Mouse (Mus musculus) heart, embryonic 11.5 days (tissue): ENCODE measurements around the gene Capzb. TPM values are rescaled to one million over a fixed set of nuclear protein-coding genes. Genes with fewer than 3 reads are reported as not detected.

Experiments used
- ATAC-seq: fragments of 200-750 bp; cut with Nextera tagmentation; replicated peaks from 2 replicates; pipeline ENCODE4 v1.8.0; 2017; ENCODE audit warnings: moderate library complexity; ENCODE audit not compliant: insufficient number of reproducible peaks, low FRiP score, low TSS enrichment
- H3K27ac ChIP-seq: fragments of 300-500 bp; sonication (generic); 2 replicates; pipeline ENCODE4 v1.5.1; 2014; ENCODE audit warnings: mild to moderate bottlenecking, low read depth, low read length
- H3K27me3 ChIP-seq: fragments of 300-500 bp; sonication (generic); 2 replicates; pipeline ENCODE4 v1.6.1; 2014; ENCODE audit warnings: mild to moderate bottlenecking, low read length, mixed read lengths; ENCODE audit not compliant: control insufficient read depth, insufficient read depth
- H3K36me3 ChIP-seq: fragments of 300-500 bp; sonication (generic); 2 replicates; pipeline ENCODE4 v1.6.1; 2014; ENCODE audit warnings: mild to moderate bottlenecking, low read length, moderate library complexity, mixed read lengths; ENCODE audit not compliant: control insufficient read depth, insufficient read depth
- H3K4me1 ChIP-seq: fragments of 300-500 bp; sonication (generic); 2 replicates; pipeline ENCODE4 v1.6.1; 2014; ENCODE audit warnings: low read length; ENCODE audit not compliant: control insufficient read depth, insufficient read depth
- H3K4me2 ChIP-seq: fragments of 300-500 bp; sonication (generic); 2 replicates; pipeline ENCODE4 v1.6.1; 2014; ENCODE audit warnings: mild to moderate bottlenecking, moderate library complexity
- H3K4me3 ChIP-seq: fragments of 300-500 bp; sonication (generic); 2 replicates; pipeline ENCODE4 v1.5.1; 2014; ENCODE audit warnings: low read depth, low read length
- H3K9ac ChIP-seq: fragments of 300-500 bp; sonication (generic); 2 replicates; pipeline ENCODE4 v1.6.1; 2014; ENCODE audit warnings: mild to moderate bottlenecking, low read depth, low read length, moderate library complexity
- H3K9me3 ChIP-seq: fragments of 300-500 bp; sonication (generic); replicated peaks from 2 replicates; pipeline ENCODE4 v1.6.1; 2016; ENCODE audit warnings: low read length; ENCODE audit not compliant: control insufficient read depth
- WGBS: fragments of 180-500 bp; shearing (Covaris S2); extraction: QIAGEN DNeasy Blood & Tissue Kit; methylation state at CpG from one replicate; pipeline ENCODE4 v1.1.7; 2014; ENCODE audit not compliant: insufficient replicate concordance; 5-methylcytosine and 5-hydroxymethylcytosine counted together
- polyA plus RNA-seq: library from polyadenylated mRNA; unstranded; fragments of >200 nt; fragmentation: Nextera tagmentation; extraction: Ambion mirVana; gene quantifications from 2 replicates; pipeline ENCODE4 v1.2.1, GENCODE M21; 2014

The Capzb gene
- polyA plus RNA-seq, 1 experiment from 2014 or later, result 319 TPM

GRCm38 (mm10) chr4:139297566-139297965 lies 104.9 kb downstream of the Capzb start:
- Histone ChIP-seq H3K4me2 (no peak overlapping the region), H3K36me3 (0 out of 2 replicates have a peak, but pooled peaks cover 2% of the 10 kb centered on the region), H3K27me3 (no peaks in the 10 kb centered on the region), H3K27ac (no peak overlapping the region), H3K9me3 (no peaks in the 10 kb centered on the region), H3K9ac (no peak overlapping the region), H3K4me3 (no peak overlapping the region), H3K4me1 (no peaks in the 10 kb centered on the region)
- ATAC-seq, result no peak
- whole genome bisulfite sequencing, result 88% methylated on average over 4 of the region's 4 CpGs

GRCm38 (mm10) chr4:139298671-139299366 lies 106.1 kb downstream of the Capzb start:
- 81% methylated on average over 12 of the region's 12 CpGs for WGBS
- H3K9me3 ChIP-seq, result no peaks in the 10 kb centered on the region
- no peak for ATAC-seq

GRCm38 (mm10) chr4:139301780-139302179 lies 109.1 kb downstream of the Capzb start:
- H3K4me2 ChIP-seq, result no peak overlapping the region
- 88% methylated on average over 8 of the region's 8 CpGs for WGBS
- H3K36me3 ChIP-seq, result peaks cover 2% of the 10 kb centered on the region; the same call in 1 of the 2 replicates
- no peaks in the 10 kb centered on the region for H3K4me1 ChIP-seq
- no peak for ATAC-seq
- no peak overlapping the region for H3K4me3 ChIP-seq
- no peak overlapping the region for H3K9ac ChIP-seq
- H3K27me3 ChIP-seq, result no peaks in the 10 kb centered on the region
- no peaks in the 10 kb centered on the region for H3K9me3 ChIP-seq
- no peak overlapping the region for H3K27ac ChIP-seq

More at GRCm38 (mm10) chr4:139298671-139299366, 106.1 kb downstream of the Capzb start:
- H3K27ac ChIP-seq, result no peak overlapping the region
- no peak overlapping the region for H3K9ac ChIP-seq
- H3K27me3 ChIP-seq, result no peaks in the 10 kb centered on the region
- H3K4me1 ChIP-seq, result no peaks in the 10 kb centered on the region
- H3K36me3 ChIP-seq, result 0 out of 2 replicates have a peak, but pooled peaks cover 2% of the 10 kb centered on the region
- no peak overlapping the region for H3K4me3 ChIP-seq
- no peak overlapping the region for H3K4me2 ChIP-seq

GRCm38 (mm10) chr4:139302241-139302640 lies 109.5 kb downstream of the Capzb start:
- no peak overlapping the region for H3K4me2 ChIP-seq
- peaks cover 2% of the 10 kb centered on the region; the same call in 1 of the 2 replicates for H3K36me3 ChIP-seq
- H3K27me3 ChIP-seq, result no peaks in the 10 kb centered on the region
- no peak overlapping the region for H3K27ac ChIP-seq
- no peak overlapping the region for H3K4me3 ChIP-seq
- no peak for ATAC-seq
- WGBS, result 47% methylated on average over 5 of the region's 5 CpGs
- H3K4me1 ChIP-seq, result no peaks in the 10 kb centered on the region
- no peaks in the 10 kb centered on the region for H3K9me3 ChIP-seq
- H3K9ac ChIP-seq, result no peak overlapping the region

- no peak overlapping the region for H3K27ac ChIP-seq
- H3K9me3 ChIP-seq, result no peaks in the 10 kb centered on the region
- no peaks in the 10 kb centered on the region for H3K27me3 ChIP-seq
- WGBS, result 87% methylated on average over 3 of the region's 3 CpGs
- ATAC-seq, result no peak
- no peak overlapping the region for H3K9ac ChIP-seq
- H3K4me1 ChIP-seq, result peaks cover 5% of the 10 kb centered on the region
- no peak overlapping the region for H3K4me3 ChIP-seq
- H3K4me2 ChIP-seq, result no peak overlapping the region
- peaks cover 2% of the 10 kb centered on the region; the same call in 1 of the 2 replicates for H3K36me3 ChIP-seq
Measured at GRCm38 (mm10) chr4:139305521-139305920, 112.8 kb downstream of the Capzb start.

GRCm38 (mm10) chr4:139307916-139308315 lies 115.2 kb downstream of the Capzb start:
- Histone ChIP-seq H3K27me3 (no peaks in the 10 kb centered on the region), H3K9ac (no peak overlapping the region), H3K4me2 (no peak overlapping the region), H3K27ac (no peak overlapping the region), H3K9me3 (no peaks in the 10 kb centered on the region), H3K4me1 (peaks cover 11% of the 10 kb centered on the region), H3K4me3 (no peak overlapping the region), H3K36me3 (no peaks in the 10 kb centered on the region; the same call in 1 of the 2 replicates)
- WGBS, result 80% methylated on average over 5 of the region's 5 CpGs
- no peak for ATAC-seq

- peaks cover 11% of the 10 kb centered on the region for H3K4me1 ChIP-seq
- WGBS, result 21% methylated on average over 6 of the region's 6 CpGs
- H3K4me3 ChIP-seq, result peak overlapping the region; percentile 76
- H3K27ac ChIP-seq, result no peak overlapping the region
- H3K9me3 ChIP-seq, result no peaks in the 10 kb centered on the region
- peak overlapping the region; percentile 88 for H3K9ac ChIP-seq
- no peak for ATAC-seq
- H3K4me2 ChIP-seq, result peak overlapping the region; percentile 87
- H3K27me3 ChIP-seq, result no peaks in the 10 kb centered on the region
- peaks cover 2% of the 10 kb centered on the region for H3K36me3 ChIP-seq
Measured at GRCm38 (mm10) chr4:139309651-139310050, 117.0 kb downstream of the Capzb start.

GRCm38 (mm10) chr4:139310171-139310898 lies 117.6 kb downstream of the Capzb start, which contains the start of the genes Pqlc2 and Akr7a5:
TSS of gene Pqlc2 (minus strand) at chr4:139310708.
TSS of gene Akr7a5 (plus strand) at chr4:139310744.
- Histone ChIP-seq H3K4me3 (peak within 1 kb of the TSS; percentile 76), H3K9ac (peak within 1 kb of the TSS; percentile 88), H3K4me1 (peaks cover 11% of the 10 kb centered on the region), H3K27ac (peak within 1 kb of the TSS; percentile 31; the same call in 1 of the 2 replicates), H3K27me3 (no peaks in the 10 kb centered on the region), H3K36me3 (peaks cover 7% of the 10 kb centered on the region), H3K9me3 (no peaks in the 10 kb centered on the region), H3K4me2 (peak within 1 kb of the TSS; percentile 87)
- WGBS, result under 1% methylated on average over 63 of the region's 63 CpGs
- ATAC-seq, result peak; percentile 90
